42 mouse cellular contexts compared by ENCODE assay signal in the genomic region with DNA sequence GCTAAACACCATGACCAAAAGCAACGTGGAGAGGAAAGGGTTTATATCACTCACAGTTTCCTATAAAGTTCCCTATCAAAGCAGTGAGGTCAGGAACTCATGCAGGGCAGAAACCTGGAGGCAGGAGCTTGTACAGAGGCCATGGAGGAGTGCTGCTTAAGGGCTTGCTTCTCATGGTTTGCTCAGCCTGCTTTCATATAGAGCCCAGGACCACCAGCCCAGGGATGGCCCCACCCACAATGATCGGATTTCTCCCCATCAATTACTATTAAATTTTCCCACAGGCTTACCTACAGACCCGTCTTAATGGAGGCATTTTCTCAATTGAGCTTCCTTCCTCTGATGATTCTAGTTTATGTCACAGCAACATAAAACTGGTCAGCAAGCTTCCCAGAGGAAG. TPM values are rescaled to one million over a fixed set of nuclear protein-coding genes. Genes with fewer than 3 reads are reported as not detected.
"Had no signal": no experiment of that assay in that cellular context is flagged by ENCODE, and none has a peak within 500 bp of the region (broad histone marks: within the 10 kb centered on the region; RNA-seq: fewer than 3 reads in every experiment).

No protein-coding gene starts in this region.

- H3K9ac ChIP-seq: heart, embryonic 12.5 days; heart, embryonic 13.5 days; heart, embryonic 15.5 days; hindbrain, embryonic 12.5 days; hindbrain, embryonic 13.5 days; hindbrain, embryonic 14.5 days; hindbrain, embryonic 15.5 days; intestine, embryonic 15.5 days; kidney, embryonic 15.5 days had no signal

- DNase-seq: heart, postnatal 10 days; heart, postnatal 14 days; heart, postnatal 4 days; kidney, adult 11 months; kidney, adult 18-20 months; kidney, adult 2 months; kidney, adult 8-10 months; kidney, adult 9 months; kidney, postnatal 10 days; kidney, postnatal 14 days; kidney, postnatal 25 days; kidney, postnatal 36 days; kidney, postnatal 4 days; layer of hippocampus, adult 9-11 months; layer of hippocampus, postnatal 36 days had no signal

- H3K4me3 ChIP-seq: heart, embryonic 10.5 days; heart, embryonic 12.5 days; heart, embryonic 13.5 days; heart, embryonic 15.5 days; hindbrain, embryonic 10.5 days; hindbrain, embryonic 12.5 days; hindbrain, embryonic 13.5 days; hindbrain, embryonic 15.5 days; intestine, embryonic 15.5 days; kidney, embryonic 15.5 days; layer of hippocampus, adult 2 months; left cerebral cortex, adult 2 months had no signal

- H3K36me3 ChIP-seq: hindbrain, embryonic 15.5 days had no signal

- H3K4me1 ChIP-seq: heart, embryonic 10.5 days; heart, embryonic 12.5 days; heart, embryonic 13.5 days; heart, embryonic 15.5 days; hindbrain, embryonic 10.5 days; hindbrain, embryonic 12.5 days; hindbrain, embryonic 13.5 days; hindbrain, embryonic 15.5 days; intestine, embryonic 15.5 days; kidney, embryonic 15.5 days had no signal

- H3K27me3 ChIP-seq: heart, embryonic 12.5 days; heart, embryonic 13.5 days; heart, embryonic 15.5 days; hindbrain, embryonic 12.5 days; hindbrain, embryonic 13.5 days; hindbrain, embryonic 15.5 days; intestine, embryonic 15.5 days; kidney, embryonic 15.5 days had no signal

- H3K27ac ChIP-seq: heart, embryonic 10.5 days; heart, embryonic 13.5 days; heart, embryonic 15.5 days; hindbrain, embryonic 10.5 days; hindbrain, embryonic 12.5 days; hindbrain, embryonic 13.5 days; hindbrain, embryonic 14.5 days; hindbrain, embryonic 15.5 days; hindbrain, postnatal 0 days; intestine, embryonic 15.5 days; kidney, embryonic 15.5 days; kidney, postnatal 0 days; layer of hippocampus, adult 2 months; left cerebral cortex, adult 2 months had no signal

- H3K4me2 ChIP-seq: heart, embryonic 11.5 days; heart, embryonic 12.5 days; heart, embryonic 13.5 days; heart, embryonic 15.5 days; hindbrain, embryonic 12.5 days; hindbrain, embryonic 13.5 days; hindbrain, embryonic 14.5 days; hindbrain, embryonic 15.5 days; intestine, embryonic 15.5 days; kidney, embryonic 15.5 days had no signal

- ATAC-seq: hindbrain, embryonic 16.5 days; hindbrain, postnatal 0 days; inflammation-experienced regulatory T-cells, adult 6 months; intestine, embryonic 15.5 days; intestine, embryonic 16.5 days; intestine, postnatal 0 days had no signal

- H3K9me3 ChIP-seq: heart, embryonic 10.5 days; heart, embryonic 12.5 days; heart, embryonic 13.5 days; heart, embryonic 15.5 days; hindbrain, embryonic 10.5 days; hindbrain, embryonic 12.5 days; hindbrain, embryonic 13.5 days; hindbrain, embryonic 15.5 days; intestine, embryonic 15.5 days; kidney, embryonic 15.5 days had no signal

RNA-seq across cellular contexts. Expression of a gene that starts 23.4 kb away (rescaled TPM):
- total RNA-seq: hematopoietic stem cell, adult 5-6 weeks; hindbrain, postnatal 0 days; layer of hippocampus, adult 2 months; layer of hippocampus, adult 8-10 months; layer of hippocampus, postnatal 10 days; layer of hippocampus, postnatal 25 days; left cerebral cortex, adult 18-20 months; left cerebral cortex, adult 2 months had no signal
- polyA plus RNA-seq: hindbrain, embryonic 13.5 days; hindbrain, embryonic 14.5 days; hindbrain, embryonic 16.5 days; inflammation-experienced regulatory T-cells, adult 6 months; intestine, embryonic 14.5 days; large intestine, adult 2 months had no signal
